Comparison of ENCODE assay signal across 8 mouse cellular contexts in the genomic region with DNA sequence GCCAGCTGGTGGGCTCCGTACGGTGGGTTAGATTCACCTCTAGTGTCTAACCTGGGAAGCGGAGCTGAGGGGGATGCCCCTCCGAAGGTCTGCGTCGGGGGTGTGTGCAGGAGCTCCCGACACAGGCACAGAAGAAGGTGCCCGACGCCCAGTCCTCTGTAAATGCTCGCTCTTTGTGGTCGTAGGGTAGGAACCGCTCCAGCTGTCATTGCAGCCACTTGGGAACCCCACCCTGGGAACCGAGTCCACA. TPM values are rescaled to one million over a fixed set of nuclear protein-coding genes. Genes with fewer than 3 reads are reported as not detected.
A peak's percentile ranks its signal among the peaks of the same experiment; 100 is the strongest.
DNase-seq lines count a peak whose midpoint lies in the region; ATAC-seq lines count a peak whose summit lies in the region.

No protein-coding gene starts in this region.

- peaks cover 41% of the 10 kb centered on the region for H3K36me3 ChIP-seq in kidney, embryonic 14.5 days (ENCODE audit: control insufficient read depth, insufficient read depth, low read length)
- H3K36me3 ChIP-seq in forebrain, embryonic 16.5 days (ENCODE audit: control insufficient read depth, insufficient read depth), result peaks cover 14% of the 10 kb centered on the region
- H3K36me3 ChIP-seq in liver, embryonic 16.5 days (ENCODE audit: control insufficient read depth, insufficient read depth), result peaks cover 30% of the 10 kb centered on the region

- peak overlapping the region; percentile 96 for H3K9ac ChIP-seq in kidney, embryonic 14.5 days (ENCODE audit: low read depth, low read length)
- H3K9ac ChIP-seq in forebrain, embryonic 16.5 days (replicated peaks; ENCODE audit: low read depth, low read length), result peak overlapping the region; percentile 94
- peak overlapping the region; percentile 98 for H3K9ac ChIP-seq in liver, embryonic 16.5 days (ENCODE audit: low read depth, low read length)

- WGBS in kidney, embryonic 14.5 days, result 1% methylated on average over 13 of the region's 13 CpGs
- WGBS in forebrain, embryonic 16.5 days, result under 1% methylated on average over 13 of the region's 13 CpGs
- WGBS in liver, embryonic 16.5 days (ENCODE audit: insufficient replicate concordance), result 1% methylated on average over 13 of the region's 13 CpGs

- no peaks in the 10 kb centered on the region for H3K9me3 ChIP-seq in kidney, embryonic 14.5 days (ENCODE audit: control insufficient read depth, low read length)
- no peaks in the 10 kb centered on the region for H3K9me3 ChIP-seq in forebrain, embryonic 16.5 days (ENCODE audit: control insufficient read depth, low read length)
- no peaks in the 10 kb centered on the region for H3K9me3 ChIP-seq in liver, embryonic 16.5 days (replicated peaks; ENCODE audit: control insufficient read depth, low read length)

- H3K4me1 ChIP-seq in kidney, embryonic 14.5 days (ENCODE audit: control insufficient read depth, insufficient read depth, low read length), result peaks cover 20% of the 10 kb centered on the region
- H3K4me1 ChIP-seq in forebrain, embryonic 16.5 days (replicated peaks; ENCODE audit: control insufficient read depth, insufficient read depth, low read length), result peaks cover 13% of the 10 kb centered on the region
- H3K4me1 ChIP-seq in liver, embryonic 16.5 days (ENCODE audit: control insufficient read depth, low read depth, low read length), result peaks cover 19% of the 10 kb centered on the region

- peak overlapping the region; percentile 91 for H3K4me3 ChIP-seq in kidney, embryonic 14.5 days (ENCODE audit: low read length)
- peak overlapping the region; percentile 76 for H3K4me3 ChIP-seq in forebrain, embryonic 16.5 days (replicated peaks; ENCODE audit: low read length)
- H3K4me3 ChIP-seq in liver, embryonic 16.5 days (ENCODE audit: low read depth, low read length), result peak overlapping the region; percentile 92

- no peaks in the 10 kb centered on the region for H3K27me3 ChIP-seq in kidney, embryonic 14.5 days (ENCODE audit: control insufficient read depth, insufficient read depth, low read length)
- H3K27me3 ChIP-seq in forebrain, embryonic 16.5 days (replicated peaks; ENCODE audit: control insufficient read depth, insufficient read depth, low read length), result no peaks in the 10 kb centered on the region
- no peaks in the 10 kb centered on the region for H3K27me3 ChIP-seq in liver, embryonic 16.5 days (ENCODE audit: control insufficient read depth, insufficient read depth, low read depth, low read length)

- DNase-seq in kidney, postnatal 25 days, result no peak
- no peak for DNase-seq in urinary bladder, postnatal 25 days (ENCODE audit: low spot score)
- DNase-seq in right cerebral cortex, postnatal 4 days, result no peak
- no peak for DNase-seq in yolk sac, embryonic 10.5 days (ENCODE audit: low spot score)

- peak; percentile 13; the same call in 1 of the 2 replicates for ATAC-seq in kidney, embryonic 14.5 days (ENCODE audit: low FRiP score, low TSS enrichment)
- ATAC-seq in activated CD4-positive, CD25-positive, alpha-beta regulatory T cell, adult 4 months, result peak; percentile 8
- peak; percentile 53 for ATAC-seq in forebrain, embryonic 16.5 days
- peak; percentile 5 for ATAC-seq in liver, embryonic 16.5 days (ENCODE audit: low read depth)

- peak overlapping the region; percentile 89 for H3K27ac ChIP-seq in kidney, embryonic 14.5 days (ENCODE audit: low read depth, low read length)
- peak overlapping the region; percentile 83 for H3K27ac ChIP-seq in forebrain, embryonic 16.5 days (ENCODE audit: low read length)
- H3K27ac ChIP-seq in liver, embryonic 16.5 days (ENCODE audit: low read length), result peak overlapping the region; percentile 94

- peak overlapping the region; percentile 65 for H3K4me2 ChIP-seq in kidney, embryonic 14.5 days (replicated peaks; ENCODE audit: low read depth, low read length)
- H3K4me2 ChIP-seq in forebrain, embryonic 16.5 days (ENCODE audit: low read length), result peak overlapping the region; percentile 64
- H3K4me2 ChIP-seq in liver, embryonic 16.5 days (ENCODE audit: low read depth, low read length), result peak overlapping the region; percentile 85

RNA-seq across cellular contexts. Expression of gene Xbp1, which starts 0.7 kb away (rescaled TPM):
- 141 and 174 TPM in 2 replicates for polyA plus RNA-seq in kidney, embryonic 14.5 days (2014; fragmentation: Nextera tagmentation; extraction: Ambion mirVana)
- polyA plus RNA-seq in activated CD4-positive, CD25-positive, alpha-beta regulatory T cell, adult 4 months (2017; shearing (Covaris generic)), result 10 to 100 TPM; 52.4 to 55.6 TPM
- 135 and 146 TPM in 2 replicates for polyA plus RNA-seq in forebrain, embryonic 16.5 days (2015; fragmentation: Nextera tagmentation; extraction: Ambion mirVana)
- polyA plus RNA-seq in liver, embryonic 16.5 days (2015; fragmentation: Nextera tagmentation; extraction: Ambion mirVana), result 105 and 116 TPM in 2 replicates

RNA-seq across cellular contexts. Expression of gene Ccdc117, which starts 20.8 kb away (rescaled TPM):
- polyA plus RNA-seq in kidney, embryonic 14.5 days (2014; fragmentation: Nextera tagmentation; extraction: Ambion mirVana), result 11.1 and 21.3 TPM in 2 replicates
- 1 to 10 TPM; 3.5 to 4.2 TPM for polyA plus RNA-seq in activated CD4-positive, CD25-positive, alpha-beta regulatory T cell, adult 4 months (2017; shearing (Covaris generic))
- 12.3 and 15.5 TPM in 2 replicates for polyA plus RNA-seq in forebrain, embryonic 16.5 days (2015; fragmentation: Nextera tagmentation; extraction: Ambion mirVana)
- 6.8 and 7.5 TPM in 2 replicates for polyA plus RNA-seq in liver, embryonic 16.5 days (2015; fragmentation: Nextera tagmentation; extraction: Ambion mirVana)

RNA-seq across cellular contexts. Expression of gene Ankrd36, which starts 48.3 kb away (rescaled TPM):
- polyA plus RNA-seq in kidney, embryonic 14.5 days (2014; fragmentation: Nextera tagmentation; extraction: Ambion mirVana), result not detected in 2 replicates
- polyA plus RNA-seq in activated CD4-positive, CD25-positive, alpha-beta regulatory T cell, adult 4 months (2017; shearing (Covaris generic)), result not detected
- polyA plus RNA-seq in forebrain, embryonic 16.5 days (2015; fragmentation: Nextera tagmentation; extraction: Ambion mirVana), result not detected in 2 replicates
- polyA plus RNA-seq in liver, embryonic 16.5 days (2015; fragmentation: Nextera tagmentation; extraction: Ambion mirVana), result 1.9 and 2.5 TPM in 2 replicates
